Mouse (Mus musculus): Measurements from ENCODE around the gene Sft2d2.

DNA sequence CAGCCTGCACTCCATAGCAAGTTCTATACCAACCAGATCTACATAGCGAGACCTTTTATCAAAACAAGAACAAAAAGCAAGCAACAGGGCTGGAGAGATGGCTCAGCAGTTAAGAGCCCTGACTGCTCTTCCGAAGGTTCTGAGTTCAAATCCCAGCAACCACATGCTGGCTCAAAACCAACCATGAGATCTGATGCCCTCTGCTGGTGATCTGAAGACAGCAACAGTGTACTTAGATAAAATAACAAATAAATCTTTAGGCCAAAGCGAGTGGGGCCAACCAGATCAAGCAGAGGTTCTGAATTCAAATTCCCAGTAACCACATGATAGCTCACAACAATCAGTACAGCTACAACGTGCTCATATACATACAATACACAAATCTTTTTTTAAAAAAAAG is 36.5 kb upstream of the Sft2d2 start:
- TF ChIP-seq MAX (IDR thresholded peaks at IDR 0.05) (no peak), CTCF (IDR thresholded peaks at IDR 0.05; ENCODE audit: control insufficient read depth, insufficient read depth, insufficient read length) (no peak), CEBPB (IDR thresholded peaks at IDR 0.05; ENCODE audit: low read depth) (no peak)

Measured in C2C12 (cell line).